Mouse (Mus musculus): ENCODE results near the gene Carm1.

Carm1 gene

GRCm38 (mm10) chr9:21614864-21615616 lies 68.3 kb downstream of the Carm1 start:
- ChIA-PET CTCF (interaction anchor here in 2 of 4 experiments (0.6 to 1.6 kb wide), 4 partner anchors 12 to 18 kb away, joined by 3 to 14 read pairs (median 5); no protein-coding TSS in a partner anchor), POLR2A (interaction anchor here in 3 of 4 experiments (0.6 to 5.6 kb wide), 34 partner anchors 9 to 324 kb away, joined by 3 to 71 read pairs (median 4); partner anchors contain the start of genes Ldlr (in 3 of the 3), Spc24 (in 2 of the 3), Cdkn2d (in 1 of the 3) and Timm29 (in 1 of the 3))

GRCm38 (mm10) chr9:21615617-21616231 lies 69.0 kb downstream of the Carm1 start, which contains the start of gene Smarca4:
Smarca4 (plus strand) TSS chr9:21616169.
- ChIA-PET POLR2A (interaction anchor here in 3 of 4 experiments (0.6 to 5.6 kb wide), 30 partner anchors 9 to 325 kb away, joined by 3 to 71 read pairs (median 5); partner anchors contain the start of genes Ldlr (in 2 of the 3), Spc24 (in 2 of the 3), Ccdc159 (in 1 of the 3) and Cdkn2d (in 1 of the 3)), CTCF (interaction anchor here in 2 of 4 experiments (1.3 to 1.6 kb wide), 2 partner anchors 13 to 14 kb away, joined by 3 to 14 read pairs; no protein-coding TSS in a partner anchor)

GRCm38 (mm10) chr9:21616232-21616781 lies 69.6 kb downstream of the Carm1 start:
- CTCF ChIA-PET: interaction anchor here in 3 of 4 experiments (0.5 to 1.3 kb wide), 4 partner anchors 14 to 479 kb away, joined by 3 to 6 read pairs (median 4); no protein-coding TSS in a partner anchor
- POLR2A ChIA-PET: interaction anchor here in 3 of 4 experiments (0.7 to 5.6 kb wide), 29 partner anchors 9 to 392 kb away, joined by 3 to 71 read pairs (median 4); partner anchors contain the start of genes Ldlr (in 3 of the 3), Spc24 (in 2 of the 3), Carm1 (in 1 of the 3) and Ccdc159 (in 1 of the 3)

- POLR2A ChIA-PET: interaction anchor here in 3 of 4 experiments (0.6 to 5.6 kb wide), 23 partner anchors 9 to 393 kb away, joined by 3 to 71 read pairs (median 4); partner anchors contain the start of genes Ldlr (in 3 of the 3), Carm1 (in 1 of the 3), Ccdc159 (in 1 of the 3) and Cdkn2d (in 1 of the 3)
- CTCF ChIA-PET: interaction anchor here in 3 of 4 experiments (0.5 to 1.4 kb wide), 4 partner anchors 15 to 232 kb away, joined by 3 to 4 read pairs (median 4); no protein-coding TSS in a partner anchor
Measured at GRCm38 (mm10) chr9:21617066-21617465, 70.4 kb downstream of the Carm1 start.

GRCm38 (mm10) chr9:21620229-21620628 lies 73.5 kb downstream of the Carm1 start:
- ChIA-PET CTCF (no interaction called here), POLR2A (interaction anchor here in 1 of 4 experiments (0.7 kb wide), 1 partner anchor 9 kb away, joined by 3 read pairs; no protein-coding TSS in a partner anchor)

- POLR2A ChIA-PET: interaction anchor here in 2 of 4 experiments (0.9 to 3.9 kb wide), 13 partner anchors 10 to 239 kb away, joined by 3 to 17 read pairs (median 3); partner anchors contain the start of gene Ldlr (in 1 of the 2)
Measured at GRCm38 (mm10) chr9:21622676-21623075, 76.0 kb downstream of the Carm1 start.

GRCm38 (mm10) chr9:21625342-21626339 lies 78.9 kb downstream of the Carm1 start:
- ChIA-PET POLR2A (interaction anchor here in 3 of 4 experiments (0.8 to 4.2 kb wide), 22 partner anchors 7 to 178 kb away, joined by 3 to 23 read pairs (median 4); partner anchors contain the start of genes Smarca4 (in 2 of the 3), Carm1 (in 1 of the 3), Ldlr (in 1 of the 3) and Spc24 (in 1 of the 3)), CTCF (interaction anchor here in 3 of 4 experiments (0.5 to 2.5 kb wide), 9 partner anchors 22 to 540 kb away, joined by 3 to 11 read pairs (median 4); no protein-coding TSS in a partner anchor)

More at GRCm38 (mm10) chr9:21622676-21623075, 76.0 kb downstream of the Carm1 start:
- CTCF ChIA-PET: interaction anchor here in 3 of 4 experiments (0.6 to 1.1 kb wide), 5 partner anchors 17 to 196 kb away, joined by 3 to 4 read pairs (median 3); no protein-coding TSS in a partner anchor

GRCm38 (mm10) chr9:21626571-21626970 lies 79.9 kb downstream of the Carm1 start:
- ChIA-PET POLR2A (interaction anchor here in 3 of 4 experiments (0.6 to 4.2 kb wide), 20 partner anchors 8 to 134 kb away, joined by 3 to 23 read pairs (median 6); partner anchors contain the start of genes Smarca4 (in 2 of the 3), Carm1 (in 1 of the 3), Ldlr (in 1 of the 3) and Spc24 (in 1 of the 3)), CTCF (interaction anchor here (0.6 to 2.5 kb wide), 14 partner anchors 24 to 807 kb away, joined by 3 to 11 read pairs (median 4); no protein-coding TSS in a partner anchor)

- ChIA-PET POLR2A (interaction anchor here in 3 of 4 experiments (0.6 to 4.2 kb wide), 22 partner anchors 9 to 903 kb away, joined by 3 to 23 read pairs (median 5); partner anchors contain the start of genes Ldlr (in 2 of the 3), Carm1 (in 1 of the 3), Smarca4 (in 1 of the 3) and Spc24 (in 1 of the 3)), CTCF (interaction anchor here (0.5 to 2.5 kb wide), 15 partner anchors 17 to 808 kb away, joined by 3 to 11 read pairs (median 5); no protein-coding TSS in a partner anchor)
Measured at GRCm38 (mm10) chr9:21627145-21627795, 80.6 kb downstream of the Carm1 start.

GRCm38 (mm10) chr9:21630673-21631072 lies 84.0 kb downstream of the Carm1 start:
- ChIA-PET CTCF (interaction anchor here in 3 of 4 experiments (0.6 to 2.2 kb wide), 4 partner anchors 19 to 896 kb away, joined by 3 to 12 read pairs (median 6); no protein-coding TSS in a partner anchor), POLR2A (interaction anchor here in 2 of 4 experiments (0.6 to 2.2 kb wide), 6 partner anchors 12 to 239 kb away, joined by 3 to 7 read pairs (median 4); partner anchors contain the start of genes Kank2 (in 1 of the 2) and Ldlr (in 1 of the 2))

- ChIA-PET CTCF (interaction anchor here in 1 of 4 experiments (0.7 kb wide), 1 partner anchor 319 kb away, joined by 5 read pairs; no protein-coding TSS in a partner anchor), POLR2A (interaction anchor here in 2 of 4 experiments (0.9 to 1.6 kb wide), 5 partner anchors 8 to 47 kb away, joined by 3 to 6 read pairs (median 3); no protein-coding TSS in a partner anchor)
Measured at GRCm38 (mm10) chr9:21633106-21633505, 86.4 kb downstream of the Carm1 start.

- ChIA-PET CTCF (no interaction called here), POLR2A (interaction anchor here in 1 of 4 experiments (1.1 to 1.9 kb wide), 2 partner anchors 20 to 88 kb away, joined by 3 to 5 read pairs; partner anchors contain the start of genes Ldlr and Smarca4)
Measured at GRCm38 (mm10) chr9:21635639-21636038, 88.9 kb downstream of the Carm1 start.

- ChIA-PET POLR2A (interaction anchor here in 1 of 4 experiments (1.2 kb wide), 1 partner anchor 38 kb away, joined by 3 read pairs; no protein-coding TSS in a partner anchor), CTCF (no interaction called here)
Measured at GRCm38 (mm10) chr9:21639031-21639430, 92.3 kb downstream of the Carm1 start.

Data from embryonic stem cell, embryonic (primary cell).